Mouse (Mus musculus): Measurements from ENCODE around the gene Gm9376.

- TF ChIP-seq CTCF (IDR thresholded peaks at IDR 0.05; ENCODE audit: low read depth, low read length) (no peak), GATA1 (IDR thresholded peaks at IDR 0.05; ENCODE audit: borderline replicate concordance, low read length) (no peak), TAL1 (conservative IDR thresholded peaks at IDR 0.05; ENCODE audit: low read depth, low read length) (no peak), POLR2AphosphoS5 (IDR thresholded peaks at IDR 0.05; ENCODE audit: insufficient replicate concordance, low read depth, low read length) (no peak)
Measured at GRCm38 (mm10) chr14:118234541-118235210, 32.1 kb upstream of the Gm9376 start.

Measured in G1E (cell line).